Mouse (Mus musculus): ENCODE data around the gene Ppp1r14c.

GRCm38 (mm10) chr10:3466135-3466626 is 100.3 kb downstream of the Ppp1r14c start:
- TF ChIP-seq POLR2A (IDR thresholded peaks at IDR 0.05; ENCODE audit: extremely low read depth, insufficient read depth, low read length), result no peak
- no peak for TF ChIP-seq CTCF (IDR thresholded peaks at IDR 0.05; ENCODE audit: low read depth, low read length)

Measured in liver, adult 2 months (tissue).